Mouse (Mus musculus) hindbrain, embryonic 15.5 days (tissue): ENCODE results near the gene Nags. TPM values are rescaled to one million over a fixed set of nuclear protein-coding genes. Genes with fewer than 3 reads are reported as not detected.

ENCODE experiments used
- ATAC-seq: fragments of 200-750 bp; cut with Nextera tagmentation; 2 replicates; pipeline ENCODE4 v1.8.0; 2017; ENCODE audit warnings: low read depth, moderate number of reproducible peaks, moderate TSS enrichment; ENCODE audit not compliant: low FRiP score
- H3K27ac ChIP-seq: fragments of 300-500 bp; sonication (generic); replicated peaks from 2 replicates; pipeline ENCODE4 v1.5.1; 2015; ENCODE audit warnings: mild to moderate bottlenecking, inconsistent platforms
- H3K27me3 ChIP-seq: fragments of 300-500 bp; sonication (generic); 2 replicates; pipeline ENCODE4 v1.6.1; 2015; ENCODE audit warnings: control low read depth, inconsistent platforms
- H3K36me3 ChIP-seq: fragments of 300-500 bp; sonication (generic); 2 replicates; pipeline ENCODE4 v1.6.1; 2015; ENCODE audit warnings: control low read depth, inconsistent platforms
- H3K4me1 ChIP-seq: fragments of 300-500 bp; sonication (generic); replicated peaks from 2 replicates; pipeline ENCODE4 v1.6.1; 2015; ENCODE audit warnings: control low read depth, inconsistent platforms
- H3K4me2 ChIP-seq: fragments of 300-500 bp; sonication (generic); 2 replicates; pipeline ENCODE4 v1.6.1; 2015; ENCODE audit warnings: moderate library complexity, mild to moderate bottlenecking, inconsistent platforms
- H3K4me3 ChIP-seq: fragments of 300-500 bp; sonication (generic); 2 replicates; pipeline ENCODE4 v1.5.1; 2015; ENCODE audit warnings: mild to moderate bottlenecking, inconsistent platforms
- H3K9ac ChIP-seq: fragments of 300-500 bp; sonication (generic); 2 replicates; pipeline ENCODE4 v1.6.1; 2015; ENCODE audit warnings: inconsistent platforms
- H3K9me3 ChIP-seq: fragments of 300-500 bp; sonication (generic); 2 replicates; pipeline ENCODE4 v1.6.1; 2016; ENCODE audit warnings: control low read depth, inconsistent platforms
- WGBS: fragments of 180-500 bp; shearing (Covaris S2); methylation state at CpG from one replicate; pipeline ENCODE4 v1.1.7; 2015; 5-methylcytosine and 5-hydroxymethylcytosine counted together
- polyA plus RNA-seq: library from polyadenylated mRNA; unstranded; fragments of >200 nt; fragmentation: Nextera tagmentation; extraction: Ambion mirVana; gene quantifications from 2 replicates; pipeline ENCODE4 v1.2.1, GENCODE M21; 2015

Nags gene
- polyA plus RNA-seq, 1 experiment from 2014 or later, result not detected

- H3K36me3 ChIP-seq, result peaks cover 23% of the 10 kb centered on the region
- peak overlapping the region; percentile 90 for H3K4me2 ChIP-seq
- no peaks in the 10 kb centered on the region for H3K9me3 ChIP-seq
- H3K27ac ChIP-seq, result no peak overlapping the region
- peaks cover 28% of the 10 kb centered on the region for H3K4me1 ChIP-seq
- 46% methylated on average over 4 of the region's 4 CpGs for WGBS
- 0 out of 2 replicates have a peak overlapping the region, but pooled peaks have one; percentile 19 for H3K9ac ChIP-seq
- peak overlapping the region; percentile 68 for H3K4me3 ChIP-seq
- no peak for ATAC-seq
- H3K27me3 ChIP-seq, result no peaks in the 10 kb centered on the region
Measured at GRCm38 (mm10) chr11:102190848-102191247, 45.5 kb downstream of the Nags start.

GRCm38 (mm10) chr11:102193657-102194440 lies 48.5 kb downstream of the Nags start:
- Histone ChIP-seq H3K4me1 (peaks cover 23% of the 10 kb centered on the region), H3K27ac (no peak overlapping the region), H3K9ac (no peak overlapping the region), H3K27me3 (no peaks in the 10 kb centered on the region), H3K36me3 (peaks cover 48% of the 10 kb centered on the region), H3K9me3 (no peaks in the 10 kb centered on the region), H3K4me3 (no peak overlapping the region), H3K4me2 (no peak overlapping the region)
- ATAC-seq, result no peak
- WGBS, result 88% methylated on average over 9 of the region's 9 CpGs

GRCm38 (mm10) chr11:102196018-102196797 lies 50.9 kb downstream of the Nags start:
- no peak overlapping the region for H3K9ac ChIP-seq
- H3K27me3 ChIP-seq, result no peaks in the 10 kb centered on the region
- ATAC-seq, result no peak
- H3K36me3 ChIP-seq, result peaks cover 64% of the 10 kb centered on the region
- peaks cover 3% of the 10 kb centered on the region for H3K4me1 ChIP-seq
- H3K4me2 ChIP-seq, result no peak overlapping the region
- H3K9me3 ChIP-seq, result no peaks in the 10 kb centered on the region
- no peak overlapping the region for H3K27ac ChIP-seq
- H3K4me3 ChIP-seq, result no peak overlapping the region
- 91% methylated on average over 21 of the region's 21 CpGs for WGBS

GRCm38 (mm10) chr11:102198245-102198644 lies 52.9 kb downstream of the Nags start:
- H3K9me3 ChIP-seq, result no peaks in the 10 kb centered on the region
- H3K9ac ChIP-seq, result no peak overlapping the region
- ATAC-seq, result no peak
- peaks cover 72% of the 10 kb centered on the region for H3K36me3 ChIP-seq
- H3K27me3 ChIP-seq, result no peaks in the 10 kb centered on the region
- no peak overlapping the region for H3K27ac ChIP-seq
- WGBS, result 76% methylated on average over 6 of the region's 6 CpGs
- H3K4me1 ChIP-seq, result no peaks in the 10 kb centered on the region
- no peak overlapping the region for H3K4me3 ChIP-seq
- H3K4me2 ChIP-seq, result no peak overlapping the region

Other genes with a start within 250 kb of the Nags start
- 0.06 and 0.09 TPM in 2 replicates for gene Sost, start 178.5 kb upstream of the Nags start, polyA plus RNA-seq
- not detected in 2 replicates for gene Cfap97d1, start 161.2 kb upstream of the Nags start, polyA plus RNA-seq
- 25.4 and 25.9 TPM in 2 replicates for gene Dusp3, start 158.5 kb upstream of the Nags start, polyA plus RNA-seq
- gene Mpp3, start 117.1 kb upstream of the Nags start, polyA plus RNA-seq, result 55.9 and 56.2 TPM in 2 replicates
- gene Cd300lg, start 104.0 kb upstream of the Nags start, polyA plus RNA-seq, result 0.30 and 0.43 TPM in 2 replicates
- gene Mpp2, start 57.0 kb upstream of the Nags start, polyA plus RNA-seq, result 30.5 and 34.6 TPM in 2 replicates
- not detected in 2 replicates for gene Ppy, start 44.2 kb upstream of the Nags start, polyA plus RNA-seq
- 3.7 and 5.2 TPM in 2 replicates for gene Pyy, start 37.7 kb upstream of the Nags start, polyA plus RNA-seq
- gene Tmem101, start 10.9 kb downstream of the Nags start, polyA plus RNA-seq, result 41.8 and 44.1 TPM in 2 replicates
- gene Lsm12, start 39.8 kb downstream of the Nags start, polyA plus RNA-seq, result 102 and 121 TPM in 2 replicates
- 40.4 and 41.2 TPM in 2 replicates for gene G6pc3, start 44.1 kb downstream of the Nags start, polyA plus RNA-seq
- gene Hdac5, start 84.7 kb downstream of the Nags start, polyA plus RNA-seq, result 82.7 and 84.9 TPM in 2 replicates
- 3.3 and 3.4 TPM in 2 replicates for gene BC030867, start 103.4 kb downstream of the Nags start, polyA plus RNA-seq
- 0.10 and 0.13 TPM in 2 replicates for gene Asb16, start 123.2 kb downstream of the Nags start, polyA plus RNA-seq
- 80.4 and 83.3 TPM in 2 replicates for gene Tmub2, start 139.4 kb downstream of the Nags start, polyA plus RNA-seq
- gene Atxn7l3, start 151.1 kb downstream of the Nags start, polyA plus RNA-seq, result 30.2 and 31.4 TPM in 2 replicates
- gene Ubtf, start 174.2 kb downstream of the Nags start, polyA plus RNA-seq, result 77.7 and 85.0 TPM in 2 replicates
- gene Slc4a1, start 220.7 kb downstream of the Nags start, polyA plus RNA-seq, result 2.4 and 3.4 TPM in 2 replicates
- 135 and 149 TPM in 2 replicates for gene Rundc3a, start 247.9 kb downstream of the Nags start, polyA plus RNA-seq